Mouse (Mus musculus) stomach, embryonic 14.5 days (tissue): ENCODE results near the gene Fras1. TPM values are rescaled to one million over a fixed set of nuclear protein-coding genes. Genes with fewer than 3 reads are reported as not detected.

ENCODE experiments used
- ATAC-seq: fragments of 200-750 bp; cut with Nextera tagmentation; 2 replicates; pipeline ENCODE4 v1.8.0; 2017; ENCODE audit warnings: low read depth, moderate TSS enrichment; ENCODE audit not compliant: insufficient number of reproducible peaks, insufficient read depth, low FRiP score
- H3K27ac ChIP-seq: fragments of 300-500 bp; sonication (generic); 2 replicates; pipeline ENCODE4 v1.5.1; 2014; ENCODE audit warnings: mild to moderate bottlenecking, low read length, moderate library complexity, mixed read lengths
- H3K27me3 ChIP-seq: fragments of 300-500 bp; sonication (generic); 2 replicates; pipeline ENCODE4 v1.6.1; 2014; ENCODE audit warnings: low read length, control low read depth, mixed read lengths; ENCODE audit not compliant: control insufficient read depth, insufficient read depth
- H3K36me3 ChIP-seq: fragments of 300-500 bp; sonication (generic); 2 replicates; pipeline ENCODE4 v1.6.1; 2014; ENCODE audit warnings: mild to moderate bottlenecking, control low read depth, low read length, moderate library complexity, mixed read lengths; ENCODE audit not compliant: control insufficient read depth, insufficient read depth
- H3K4me1 ChIP-seq: fragments of 300-500 bp; sonication (generic); 2 replicates; pipeline ENCODE4 v1.6.1; 2014; ENCODE audit warnings: low read length, control low read depth, mixed read lengths; ENCODE audit not compliant: control insufficient read depth, insufficient read depth
- H3K4me2 ChIP-seq: fragments of 300-500 bp; sonication (generic); replicated peaks from 2 replicates; pipeline ENCODE4 v1.6.1; 2014; ENCODE audit warnings: low read depth, low read length, control low read depth
- H3K4me3 ChIP-seq: fragments of 300-500 bp; sonication (generic); 2 replicates; pipeline ENCODE4 v1.5.1; 2014; ENCODE audit warnings: low read depth, low read length, control low read depth
- H3K9ac ChIP-seq: fragments of 300-500 bp; sonication (generic); replicated peaks from 2 replicates; pipeline ENCODE4 v1.6.1; 2014; ENCODE audit warnings: low read depth, mild to moderate bottlenecking, control low read depth, low read length, moderate library complexity, mixed read lengths
- H3K9me3 ChIP-seq: fragments of 300-500 bp; sonication (generic); 2 replicates; pipeline ENCODE4 v1.6.1; 2016; ENCODE audit warnings: low read depth, low read length, control low read depth; ENCODE audit not compliant: control insufficient read depth
- WGBS: fragments of 180-500 bp; shearing (Covaris S2); extraction: QIAGEN DNeasy Blood & Tissue Kit; methylation state at CpG from one replicate; pipeline ENCODE4 v1.1.7; 2014; 5-methylcytosine and 5-hydroxymethylcytosine counted together
- polyA plus RNA-seq: library from polyadenylated mRNA; unstranded; fragments of >200 nt; fragmentation: Nextera tagmentation; extraction: Ambion mirVana; gene quantifications from 2 replicates; pipeline ENCODE4 v1.2.1, GENCODE M21; 2014

The Fras1 gene
- polyA plus RNA-seq, 1 experiment from 2014 or later: 64.2 TPM

DNA sequence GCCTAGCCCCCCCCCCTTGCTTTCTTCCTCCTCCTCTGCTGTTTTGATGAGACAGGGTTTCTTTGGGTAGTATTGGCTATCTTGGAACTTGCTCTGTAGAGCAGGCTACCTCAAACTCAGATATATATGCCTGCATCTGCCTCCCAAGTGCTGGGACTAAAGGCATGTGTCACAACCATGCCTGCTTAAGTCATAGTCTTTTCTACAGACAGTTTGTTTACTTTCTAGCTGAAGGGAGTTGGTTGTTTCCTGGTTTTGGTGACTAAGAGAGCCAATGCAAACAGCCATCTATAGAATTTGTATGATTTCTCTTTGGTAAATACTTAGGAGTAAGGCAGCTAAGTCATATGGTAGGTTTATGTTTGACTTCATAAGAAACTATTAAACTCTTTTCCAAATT is 6.5 kb upstream of the Fras1 start:
- Histone ChIP-seq H3K9me3 (no peaks in the 10 kb centered on the region), H3K27ac (no peak overlapping the region), H3K27me3 (no peaks in the 10 kb centered on the region), H3K4me3 (no peak overlapping the region), H3K4me1 (no peaks in the 10 kb centered on the region), H3K9ac (no peak overlapping the region), H3K4me2 (no peak overlapping the region), H3K36me3 (no peaks in the 10 kb centered on the region)
- ATAC-seq: no peak

DNA sequence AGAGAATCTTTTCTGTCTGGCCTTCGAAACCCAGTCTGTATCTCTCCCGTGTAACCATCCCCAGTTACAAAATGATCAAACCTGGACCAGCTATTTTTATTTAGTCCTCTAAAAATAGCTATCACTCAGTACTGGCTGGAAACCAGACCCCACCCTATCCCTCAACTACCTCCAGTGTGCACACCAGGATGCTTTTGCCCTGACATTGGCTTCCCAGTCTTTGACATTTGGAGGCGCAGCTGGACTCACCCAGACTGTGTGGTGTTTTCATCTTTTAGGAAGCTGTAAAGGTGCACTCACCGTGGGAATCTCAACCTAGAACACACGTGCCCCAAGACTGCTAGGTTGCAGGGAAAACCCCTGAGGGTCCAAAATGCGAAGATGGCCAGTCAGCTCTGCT is 649 bp upstream of the Fras1 start:
- H3K36me3 ChIP-seq: no peaks in the 10 kb centered on the region
- no peaks in the 10 kb centered on the region for H3K27me3 ChIP-seq
- peak overlapping the region; percentile 86 for H3K4me2 ChIP-seq
- H3K4me3 ChIP-seq: peak overlapping the region; percentile 72
- H3K4me1 ChIP-seq: peaks cover 10% of the 10 kb centered on the region
- no peak for ATAC-seq
- no peaks in the 10 kb centered on the region for H3K9me3 ChIP-seq
- H3K9ac ChIP-seq: no peak overlapping the region
- H3K27ac ChIP-seq: peak overlapping the region; percentile 77; the same call in 1 of the 2 replicates
- 27% methylated on average over 6 of the region's 6 CpGs for WGBS

DNA sequence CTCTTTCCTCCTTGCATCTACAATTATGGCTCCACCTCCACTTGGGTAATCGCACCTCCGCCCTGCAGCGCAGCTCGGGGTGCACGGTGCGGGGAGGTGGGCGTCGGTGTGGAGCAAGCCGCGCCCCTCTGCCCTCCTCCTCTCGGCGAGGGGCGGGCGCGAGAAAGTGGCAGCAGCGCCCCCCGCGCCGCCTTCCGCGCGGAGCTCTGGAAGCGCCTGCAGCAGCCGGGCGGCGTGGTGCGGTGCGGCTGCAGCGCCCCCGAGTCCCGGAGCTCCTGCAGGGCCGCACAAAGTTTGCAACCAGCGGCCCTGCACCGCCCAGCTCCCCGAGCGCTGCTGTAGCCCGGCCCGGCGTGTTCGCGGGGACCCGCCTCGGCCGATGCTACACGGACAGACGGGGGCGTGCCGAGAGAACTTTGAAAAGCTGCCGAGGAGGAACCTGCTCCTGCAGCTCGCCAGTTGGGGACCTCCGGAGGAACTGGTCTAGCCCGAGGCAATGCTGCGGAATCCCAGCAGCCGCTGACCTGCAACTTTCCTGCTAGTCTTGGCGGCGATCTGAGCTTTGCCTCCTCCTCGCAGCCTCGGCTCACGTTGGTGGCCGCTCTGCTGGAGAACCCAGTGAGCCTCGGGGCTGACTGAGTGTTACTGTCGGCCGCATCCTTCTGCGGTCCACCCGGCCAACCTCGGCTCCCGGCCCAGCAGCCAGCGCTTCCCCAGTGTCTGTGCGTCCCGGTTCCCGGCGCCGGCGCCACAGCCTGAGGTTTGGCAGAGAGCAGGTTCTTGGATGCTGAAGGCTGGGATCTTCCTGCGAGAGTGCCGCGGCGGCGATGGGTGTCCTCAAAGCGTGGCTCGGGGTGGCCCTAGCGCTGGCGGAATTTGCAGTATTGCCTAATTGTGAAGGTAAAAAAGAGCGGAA is 489 bp downstream of the Fras1 start:
- ATAC-seq: peak; percentile 90
- no peaks in the 10 kb centered on the region for H3K9me3 ChIP-seq
- H3K4me3 ChIP-seq: peak overlapping the region; percentile 72
- H3K4me1 ChIP-seq: peaks cover 10% of the 10 kb centered on the region
- H3K9ac ChIP-seq: peak overlapping the region; percentile 71
- no peaks in the 10 kb centered on the region for H3K27me3 ChIP-seq
- peak overlapping the region; percentile 86 for H3K4me2 ChIP-seq
- no peaks in the 10 kb centered on the region for H3K36me3 ChIP-seq
- H3K27ac ChIP-seq: peak overlapping the region; percentile 77
- WGBS: under 1% methylated on average over 84 of the region's 84 CpGs

DNA sequence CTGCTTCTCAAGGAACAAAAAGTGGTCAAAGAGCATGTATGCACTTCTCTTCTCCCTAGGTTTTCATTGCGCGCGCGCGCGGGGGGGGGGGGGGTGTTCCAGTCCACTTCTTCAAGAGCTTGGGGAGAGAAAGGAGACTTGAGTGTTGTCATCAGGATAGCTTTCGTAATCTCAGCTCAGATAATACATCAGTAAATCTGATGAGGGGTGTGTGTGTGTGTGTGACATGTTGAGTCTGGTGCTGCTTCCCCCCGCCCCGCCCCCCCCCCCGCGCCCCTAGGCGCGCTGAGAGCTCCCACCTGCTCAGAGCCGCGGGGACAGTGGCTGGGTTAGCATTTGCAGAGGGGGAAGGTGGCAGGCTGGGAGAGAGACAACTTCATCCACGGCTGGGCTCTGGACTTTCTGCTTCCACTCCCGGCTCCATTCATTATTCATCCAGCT is 1.7 kb downstream of the Fras1 start:
- H3K27me3 ChIP-seq: no peaks in the 10 kb centered on the region
- peak overlapping the region; percentile 72 for H3K4me3 ChIP-seq
- H3K27ac ChIP-seq: peak overlapping the region; percentile 77; the same call in 1 of the 2 replicates
- H3K4me2 ChIP-seq: peak overlapping the region; percentile 86
- H3K9me3 ChIP-seq: no peaks in the 10 kb centered on the region
- no peak for ATAC-seq
- peak overlapping the region; percentile 71 for H3K9ac ChIP-seq
- H3K4me1 ChIP-seq: peaks cover 10% of the 10 kb centered on the region
- H3K36me3 ChIP-seq: no peaks in the 10 kb centered on the region
- 1% methylated on average over 15 of the region's 17 CpGs for WGBS

DNA sequence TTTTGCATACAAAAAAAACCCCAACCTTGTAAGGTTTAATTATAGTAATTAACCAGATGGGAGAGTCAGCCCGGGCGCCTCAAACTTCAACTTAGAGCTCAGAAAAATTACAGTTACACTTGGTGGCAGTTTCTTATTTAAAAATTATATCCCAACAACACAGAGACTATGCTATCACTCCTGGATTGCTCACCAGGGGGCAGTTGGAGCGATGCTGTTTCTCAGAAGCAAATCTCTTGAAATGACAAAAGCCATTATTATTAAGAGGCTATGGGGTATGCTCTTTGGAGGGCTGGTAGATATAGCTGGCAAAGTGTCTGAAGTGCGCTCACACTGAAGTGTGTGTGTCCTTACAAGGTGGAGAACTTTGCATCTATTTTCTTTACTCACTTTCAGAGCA is 2.5 kb downstream of the Fras1 start:
- H3K9me3 ChIP-seq: no peaks in the 10 kb centered on the region
- H3K27ac ChIP-seq: no peak overlapping the region
- no peaks in the 10 kb centered on the region for H3K27me3 ChIP-seq
- H3K4me1 ChIP-seq: peaks cover 10% of the 10 kb centered on the region
- peak overlapping the region; percentile 72 for H3K4me3 ChIP-seq
- ATAC-seq: no peak
- no peak overlapping the region for H3K9ac ChIP-seq
- 58% methylated on average over 4 of the region's 4 CpGs for WGBS
- peak overlapping the region; percentile 86 for H3K4me2 ChIP-seq
- no peaks in the 10 kb centered on the region for H3K36me3 ChIP-seq

DNA sequence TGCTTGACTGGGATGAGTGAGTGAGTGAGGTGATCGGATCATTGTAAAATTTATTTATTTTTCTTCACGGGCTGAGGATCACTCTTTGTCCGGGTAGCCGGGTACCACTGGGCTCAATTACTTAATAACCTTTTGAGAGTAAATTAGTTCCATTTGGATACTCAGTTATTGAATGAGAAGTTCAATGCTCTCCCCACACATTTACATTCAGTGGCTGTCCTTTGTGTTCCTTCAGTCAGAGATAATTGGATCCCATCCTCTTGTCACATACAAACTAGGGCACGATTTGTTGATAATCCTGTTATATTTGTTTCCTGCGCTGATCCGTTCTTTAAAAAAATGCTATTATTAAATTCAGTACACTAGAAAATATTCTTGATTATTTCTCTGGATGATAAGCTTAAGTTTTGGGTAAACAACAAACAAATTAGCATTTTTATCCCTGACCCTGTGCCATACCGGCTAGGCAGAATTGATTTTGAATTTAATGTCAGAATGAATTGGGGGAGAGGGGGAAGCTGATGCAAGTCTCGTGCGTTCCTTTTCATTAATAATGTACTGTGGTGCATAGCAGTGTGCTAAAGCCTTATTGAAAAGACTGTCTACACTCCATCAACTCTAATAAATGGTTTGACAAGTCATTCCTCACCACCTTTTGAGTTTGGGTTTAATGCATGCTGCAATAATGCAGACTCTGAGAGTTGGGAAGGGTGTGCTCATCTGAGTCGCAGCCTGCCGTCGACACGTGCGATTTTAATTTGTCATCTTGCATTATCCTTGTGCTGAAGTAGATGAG is 12.6 kb downstream of the Fras1 start:
- no peaks in the 10 kb centered on the region for H3K4me1 ChIP-seq
- H3K27me3 ChIP-seq: no peaks in the 10 kb centered on the region
- no peak overlapping the region for H3K4me2 ChIP-seq
- no peak overlapping the region for H3K9ac ChIP-seq
- no peak overlapping the region for H3K27ac ChIP-seq
- H3K9me3 ChIP-seq: no peaks in the 10 kb centered on the region
- no peak overlapping the region for H3K4me3 ChIP-seq
- ATAC-seq: no peak
- no peaks in the 10 kb centered on the region; the same call in 1 of the 2 replicates for H3K36me3 ChIP-seq
- 89% methylated on average over 15 of the region's 15 CpGs for WGBS

DNA sequence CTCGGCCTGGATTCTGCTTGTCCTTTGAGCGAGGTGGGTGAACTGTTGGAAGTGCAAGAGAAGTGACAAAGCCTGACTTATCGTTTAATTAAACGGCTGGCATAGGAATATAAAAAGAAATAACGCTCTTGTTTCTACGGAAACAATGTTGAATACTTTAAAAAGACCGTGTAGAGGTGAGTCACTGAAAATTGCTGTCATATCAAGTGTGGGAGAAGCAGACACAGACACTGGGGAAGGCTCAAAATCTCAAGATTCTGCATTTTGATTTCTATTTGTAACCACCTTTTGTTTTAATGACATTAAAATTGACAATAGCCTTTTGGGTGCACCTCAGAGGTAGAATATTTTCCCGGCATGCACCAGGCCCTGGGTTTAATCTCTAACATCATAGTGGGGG is 14.6 kb downstream of the Fras1 start:
- ATAC-seq: no peak
- no peaks in the 10 kb centered on the region for H3K9me3 ChIP-seq
- H3K9ac ChIP-seq: no peak overlapping the region
- H3K27me3 ChIP-seq: no peaks in the 10 kb centered on the region
- H3K36me3 ChIP-seq: no peaks in the 10 kb centered on the region; the same call in 1 of the 2 replicates
- H3K4me2 ChIP-seq: no peak overlapping the region
- no peaks in the 10 kb centered on the region for H3K4me1 ChIP-seq
- H3K4me3 ChIP-seq: no peak overlapping the region
- 96% methylated on average over 8 of the region's 8 CpGs for WGBS
- H3K27ac ChIP-seq: no peak overlapping the region

DNA sequence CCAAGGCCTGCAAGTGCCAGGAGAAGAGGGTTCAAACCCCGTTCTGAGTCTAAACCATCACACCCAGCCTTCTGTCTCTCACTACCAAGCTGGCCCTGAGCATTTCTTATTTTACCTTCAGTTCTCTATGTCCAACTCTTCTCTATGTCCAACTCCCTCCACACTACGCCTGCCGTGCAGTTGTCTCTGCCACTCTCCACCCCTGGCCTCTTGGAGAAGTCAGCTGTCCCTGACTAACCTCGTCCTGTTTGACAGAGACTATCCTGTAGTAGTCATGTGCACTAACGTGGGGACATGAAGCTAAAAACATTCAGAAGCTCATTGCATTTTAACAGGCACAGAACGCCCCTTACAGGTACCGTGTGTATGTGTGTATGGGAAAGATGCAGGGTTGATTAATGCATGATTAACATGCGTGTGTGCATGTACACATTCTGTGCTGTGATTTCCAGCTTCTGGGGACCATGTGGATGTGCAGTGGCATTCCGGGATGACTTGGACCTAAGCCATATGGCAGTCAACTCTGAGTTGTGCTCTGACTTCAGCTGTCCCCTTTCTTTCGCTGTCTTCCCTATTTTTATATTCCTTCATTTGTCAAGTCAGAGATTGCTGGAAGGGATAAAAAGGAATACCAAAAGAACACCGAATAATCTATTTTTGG is 16.3 kb downstream of the Fras1 start:
- Histone ChIP-seq H3K9ac (no peak overlapping the region), H3K4me2 (no peak overlapping the region), H3K4me3 (no peak overlapping the region), H3K4me1 (no peaks in the 10 kb centered on the region), H3K27me3 (no peaks in the 10 kb centered on the region), H3K36me3 (no peaks in the 10 kb centered on the region; the same call in 1 of the 2 replicates), H3K27ac (no peak overlapping the region), H3K9me3 (no peaks in the 10 kb centered on the region)
- no peak for ATAC-seq
- WGBS: 91% methylated on average over 11 of the region's 11 CpGs
